Mouse (Mus musculus) cerebellum, adult 9-10 months (tissue): Measurements from ENCODE around the gene Spag17.
A peak's percentile ranks its signal among the peaks of the same experiment; 100 is the strongest.
"Not testable (repeated sequence)": the region's sequence is repeated elsewhere in the genome, so short reads cannot be mapped to it uniquely, and the experiment has no call there.

Source experiments
- DNase-seq: peaks from one replicate; pipeline ENCODE4 v3.0.0; 2022

Gene Spag17

DNA sequence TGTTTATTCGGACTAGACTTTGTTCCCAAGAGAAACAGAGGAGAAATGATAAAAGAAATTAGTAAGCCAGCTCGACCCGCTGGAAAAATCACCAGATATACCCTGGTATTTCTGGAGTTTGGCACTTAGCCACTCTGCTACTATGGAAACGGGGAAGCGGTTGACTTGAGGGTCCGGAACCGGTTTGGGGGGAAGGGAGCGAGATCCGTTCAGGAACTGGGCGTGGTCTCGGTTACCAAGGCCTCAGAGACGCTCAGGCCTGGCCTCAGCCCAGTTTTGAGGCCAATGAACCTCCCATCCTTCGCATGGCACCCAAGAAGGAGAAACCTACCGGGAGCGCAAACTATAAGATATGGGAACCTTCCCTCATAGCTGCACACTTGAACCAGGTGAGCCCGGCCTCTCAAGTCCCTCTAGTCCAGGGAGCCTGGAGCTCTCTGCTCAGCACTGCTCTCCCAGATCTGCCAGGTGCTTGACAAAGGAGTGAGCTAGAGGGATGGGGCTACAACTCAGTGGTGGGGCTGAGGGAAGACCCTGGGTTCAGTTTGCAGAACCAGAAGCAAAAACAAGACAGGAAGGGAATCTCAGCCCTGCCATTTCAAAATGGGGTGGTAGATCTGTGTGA lies at the start of gene Spag17:
TSS of gene Spag17 (plus strand) at position 220 of the 625 bp plus-strand sequence.
- no peak for DNase-seq

GRCm38 (mm10) chr3:99842333-99842732 lies 42.9 kb upstream of the Spag17 start:
- no peak for DNase-seq

- no peak for DNase-seq
These were observed 42.4 kb upstream of the Spag17 start for GRCm38 (mm10) chr3:99842808-99843207.

GRCm38 (mm10) chr3:99843233-99843632 lies 42.0 kb upstream of the Spag17 start:
- DNase-seq = no peak

- DNase-seq = no peak
These were observed 34.3 kb upstream of the Spag17 start for GRCm38 (mm10) chr3:99850926-99851325.

DNA sequence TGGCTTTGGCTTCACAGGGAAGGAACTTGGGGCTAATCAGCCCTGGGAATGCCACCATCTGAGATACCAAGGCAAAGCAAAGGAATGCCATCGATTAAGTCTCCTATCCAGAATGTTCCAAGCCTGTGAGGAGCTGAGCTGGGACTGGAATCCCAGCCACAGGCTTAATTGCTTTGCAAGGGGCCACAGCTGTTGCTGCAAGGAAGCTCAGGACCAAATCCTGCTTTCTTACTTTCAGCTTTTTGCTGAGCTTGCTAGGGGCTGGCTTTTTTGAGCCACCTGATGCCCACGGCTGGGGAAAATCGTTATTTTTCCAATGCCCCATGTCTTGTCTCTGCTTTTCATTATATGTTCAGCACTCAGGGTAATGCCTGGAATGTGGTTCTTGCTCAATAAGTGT lies 30.6 kb upstream of the Spag17 start:
- DNase-seq = no peak

GRCm38 (mm10) chr3:99858922-99859321 lies 26.3 kb upstream of the Spag17 start:
- DNase-seq = no peak

DNA sequence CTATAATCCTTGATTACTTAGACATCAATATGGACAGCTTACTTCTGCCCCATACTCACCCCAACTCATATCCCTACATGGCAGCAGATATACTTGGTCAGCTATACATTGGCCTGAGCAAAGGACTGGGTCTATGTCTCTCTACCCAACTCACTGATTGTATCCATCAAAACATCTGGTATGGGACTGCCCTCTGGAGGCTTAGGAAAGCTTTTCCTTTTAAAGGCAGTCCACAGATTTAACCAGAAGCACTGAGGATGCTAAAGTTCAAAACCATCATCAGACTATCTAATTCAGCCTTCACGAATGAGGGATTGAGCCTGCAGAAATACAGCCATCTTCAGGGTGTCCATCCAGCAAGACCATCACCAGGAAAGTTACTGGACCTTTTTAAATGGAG lies 20.5 kb upstream of the Spag17 start:
- no peak for DNase-seq

- no peak for DNase-seq
These were observed 10.1 kb upstream of the Spag17 start for GRCm38 (mm10) chr3:99875137-99875536.

GRCm38 (mm10) chr3:99881498-99881897 lies 3.7 kb upstream of the Spag17 start:
- no peak for DNase-seq

DNA sequence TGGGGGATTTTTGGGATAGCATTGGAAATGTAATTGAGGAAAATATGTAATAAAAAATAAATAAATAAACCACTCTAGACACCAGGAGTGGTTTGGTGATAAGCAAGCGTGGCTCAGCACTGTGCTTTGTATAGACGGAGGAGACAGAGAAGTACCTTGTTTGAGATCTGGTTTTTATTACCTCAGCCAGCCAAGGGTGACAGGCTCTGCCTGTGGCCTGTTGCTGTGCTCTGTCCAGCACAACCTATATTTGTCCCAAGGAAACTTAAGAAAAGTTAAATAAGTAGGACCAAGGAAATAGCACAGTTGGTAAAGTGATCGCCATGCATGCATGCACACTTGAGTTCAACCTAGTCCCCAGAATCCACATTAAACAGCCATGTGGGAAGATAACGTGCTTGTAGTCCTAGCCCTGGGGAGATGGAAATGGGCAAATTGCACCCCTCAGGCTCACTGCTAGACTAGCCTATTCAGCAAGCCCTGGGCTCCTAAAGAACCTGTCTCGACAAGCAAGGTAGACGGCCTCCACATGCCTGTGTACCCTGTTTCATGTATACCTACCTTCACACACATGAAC lies 1.1 kb upstream of the Spag17 start:
- DNase-seq = no peak

DNA sequence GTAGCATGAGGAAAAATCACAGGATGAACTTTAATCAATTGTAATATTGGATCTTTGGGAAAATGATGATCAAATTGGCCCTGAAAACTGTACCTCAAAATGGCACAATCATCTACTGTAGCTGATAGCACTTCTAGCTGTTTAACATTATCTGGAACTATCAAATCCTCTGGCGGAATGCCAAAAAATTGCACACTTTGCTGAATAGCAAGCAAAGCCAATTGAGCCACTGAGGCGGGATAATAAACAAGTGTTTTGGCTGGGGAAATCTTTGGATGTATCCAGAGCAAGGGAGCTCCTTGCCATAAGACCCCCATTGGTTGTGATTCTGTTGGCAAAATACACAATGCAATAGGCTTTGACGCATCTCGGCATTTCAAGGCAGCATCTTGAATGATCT lies 9.5 kb downstream of the Spag17 start:
- DNase-seq = not testable (repeated sequence)

DNA sequence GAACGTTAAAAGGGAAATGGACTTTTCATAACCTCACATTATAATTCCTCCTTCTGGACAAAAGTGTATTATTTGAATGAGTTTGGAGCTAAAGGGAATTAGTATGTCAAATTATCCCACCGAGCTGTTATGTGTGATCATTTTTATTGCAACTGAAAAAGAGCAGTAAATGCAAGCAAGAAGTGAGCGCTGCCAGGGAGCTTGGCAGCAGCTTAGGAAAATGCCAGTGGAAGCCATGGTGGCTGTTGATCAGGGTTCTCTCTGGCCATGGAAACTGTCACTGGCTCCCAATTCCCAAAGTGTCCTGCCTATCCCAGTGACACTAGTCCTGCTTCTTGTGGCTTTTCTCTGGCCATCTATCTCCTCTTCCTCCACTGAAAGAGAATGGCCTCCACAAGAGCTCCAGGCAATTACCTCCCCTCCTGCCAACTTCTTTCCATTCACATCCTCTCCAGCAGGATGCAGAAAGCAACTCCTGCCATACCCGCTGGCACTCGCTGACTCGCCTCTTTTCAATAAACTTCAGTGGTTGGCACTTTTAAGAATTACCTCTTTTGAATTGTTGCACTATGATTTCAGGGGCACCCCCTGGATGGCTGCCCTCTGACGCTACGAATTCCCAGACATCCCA lies 28.7 kb downstream of the Spag17 start:
- no peak for DNase-seq

DNA sequence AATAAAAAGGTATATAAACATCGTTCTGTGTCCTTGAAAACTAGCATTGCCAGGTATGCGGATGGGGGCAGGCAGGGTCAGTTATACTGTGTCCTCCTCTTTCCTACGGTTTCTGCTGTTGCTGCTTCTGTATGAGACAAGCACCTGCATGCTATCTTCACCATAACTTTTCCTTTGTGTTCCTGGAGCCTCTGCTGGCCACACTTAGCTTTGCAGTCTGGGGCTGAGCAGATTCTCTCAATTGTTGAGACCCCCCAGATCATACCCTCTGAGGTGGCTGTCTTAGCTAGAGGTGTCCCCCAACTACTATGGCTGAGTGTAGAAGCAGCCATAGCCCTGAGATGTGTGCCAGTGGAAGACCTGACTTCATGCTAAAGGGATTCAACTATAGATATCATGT lies 37.7 kb downstream of the Spag17 start:
- no peak for DNase-seq

DNA sequence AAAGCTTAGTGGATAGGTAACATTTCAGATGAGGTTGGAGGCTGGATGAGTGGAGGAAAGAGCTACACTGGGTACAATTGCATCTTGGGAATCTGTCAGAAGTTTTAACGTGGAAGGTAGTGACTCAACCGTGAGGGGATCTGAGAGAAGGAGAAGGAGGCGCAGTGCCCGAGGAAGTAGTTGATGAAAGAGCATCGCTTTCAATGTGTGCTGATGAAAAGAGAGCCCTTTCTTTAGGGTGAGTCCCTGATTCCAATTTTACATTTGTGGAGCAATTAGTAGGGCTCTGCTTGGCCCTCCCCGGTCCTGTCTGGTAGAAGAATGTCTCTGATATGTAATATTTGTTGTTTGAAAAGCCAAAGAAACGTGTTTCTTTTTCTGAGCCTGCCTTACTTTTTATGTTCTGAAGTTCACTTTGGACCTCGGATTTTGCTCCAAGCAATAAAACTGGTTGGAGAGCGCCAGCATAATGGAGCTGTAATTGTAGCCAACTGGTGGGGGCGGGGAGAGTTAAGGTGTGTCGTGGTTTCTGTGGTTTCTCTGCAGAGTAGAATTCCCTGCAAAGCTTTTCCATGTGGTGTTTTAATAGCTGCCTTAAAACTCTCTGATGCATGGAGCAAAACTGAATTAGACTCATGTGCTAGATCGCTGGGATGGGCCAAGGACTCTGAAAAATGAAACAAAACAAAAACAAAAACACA lies 45.9 kb downstream of the Spag17 start:
- no peak for DNase-seq

- no peak for DNase-seq
These were observed 51.0 kb downstream of the Spag17 start for GRCm38 (mm10) chr3:99936159-99936558.

GRCm38 (mm10) chr3:99938611-99939286 lies 53.5 kb downstream of the Spag17 start:
- peak; percentile 59 for DNase-seq

DNA sequence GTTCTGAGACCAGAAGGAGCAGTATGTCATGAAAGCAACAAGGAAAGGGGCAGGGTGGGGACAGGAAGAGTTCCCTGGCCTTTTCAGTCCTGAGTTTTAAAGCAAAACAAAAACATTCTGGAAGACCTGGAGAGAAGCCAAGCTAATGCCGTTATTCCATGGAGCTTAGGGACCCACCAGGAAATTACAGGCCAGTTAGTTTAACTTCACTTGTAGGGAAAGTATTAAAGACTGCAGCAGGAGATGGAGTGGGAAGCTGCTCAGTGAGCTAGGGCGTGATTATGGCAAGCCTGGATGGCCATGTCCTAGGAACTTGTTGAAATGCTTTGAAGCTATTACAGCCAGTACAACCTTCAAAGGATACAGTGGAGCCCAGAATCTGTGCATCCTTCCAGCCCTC lies 60.0 kb downstream of the Spag17 start:
- no peak for DNase-seq

DNA sequence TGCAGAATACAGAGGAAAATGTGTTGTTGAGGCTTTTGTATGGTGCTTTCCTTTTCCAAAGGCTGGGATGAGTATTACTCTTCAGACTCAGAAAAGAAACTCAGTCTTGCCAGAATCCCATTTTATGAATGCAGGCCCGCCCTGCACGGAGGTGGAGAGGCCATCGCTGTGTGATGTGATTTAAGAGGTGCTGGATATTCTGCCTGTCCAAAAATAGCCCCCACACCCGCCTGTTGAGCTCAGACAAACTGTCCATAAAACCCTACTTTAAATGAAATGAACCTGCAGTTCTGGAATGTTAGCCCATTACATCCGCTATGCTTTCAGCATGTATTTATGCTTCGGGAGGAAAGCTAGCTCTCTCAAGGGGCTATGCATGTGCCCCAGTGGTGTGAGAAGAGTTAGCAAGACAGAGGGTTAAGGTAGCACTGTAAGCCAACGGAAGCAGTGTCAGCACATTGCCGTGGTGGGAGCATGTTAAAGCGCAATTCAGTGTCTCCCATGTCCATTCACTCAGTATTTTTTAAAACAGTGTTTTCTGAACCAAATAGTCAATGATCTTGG lies 68.9 kb downstream of the Spag17 start:
- no peak for DNase-seq

DNA sequence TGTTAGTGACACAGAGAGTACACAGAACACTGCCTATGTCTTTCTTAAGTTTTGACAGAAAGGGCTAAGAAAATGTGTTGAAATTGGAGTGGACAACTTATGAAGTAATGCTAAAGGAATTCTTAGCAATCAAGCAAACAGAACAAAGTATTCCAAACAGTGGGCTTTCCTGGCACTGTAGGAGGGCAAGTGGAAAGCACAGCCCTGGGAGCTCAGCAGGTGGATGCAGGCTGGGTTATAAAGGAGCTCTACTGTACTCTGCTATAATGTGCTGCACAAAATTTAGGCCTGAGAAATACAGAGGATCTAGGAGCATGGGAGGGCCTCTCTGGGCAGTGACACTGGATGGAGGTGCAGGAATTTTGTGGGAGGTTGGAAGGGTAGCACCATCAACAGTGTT lies 71.3 kb downstream of the Spag17 start:
- no peak for DNase-seq

DNA sequence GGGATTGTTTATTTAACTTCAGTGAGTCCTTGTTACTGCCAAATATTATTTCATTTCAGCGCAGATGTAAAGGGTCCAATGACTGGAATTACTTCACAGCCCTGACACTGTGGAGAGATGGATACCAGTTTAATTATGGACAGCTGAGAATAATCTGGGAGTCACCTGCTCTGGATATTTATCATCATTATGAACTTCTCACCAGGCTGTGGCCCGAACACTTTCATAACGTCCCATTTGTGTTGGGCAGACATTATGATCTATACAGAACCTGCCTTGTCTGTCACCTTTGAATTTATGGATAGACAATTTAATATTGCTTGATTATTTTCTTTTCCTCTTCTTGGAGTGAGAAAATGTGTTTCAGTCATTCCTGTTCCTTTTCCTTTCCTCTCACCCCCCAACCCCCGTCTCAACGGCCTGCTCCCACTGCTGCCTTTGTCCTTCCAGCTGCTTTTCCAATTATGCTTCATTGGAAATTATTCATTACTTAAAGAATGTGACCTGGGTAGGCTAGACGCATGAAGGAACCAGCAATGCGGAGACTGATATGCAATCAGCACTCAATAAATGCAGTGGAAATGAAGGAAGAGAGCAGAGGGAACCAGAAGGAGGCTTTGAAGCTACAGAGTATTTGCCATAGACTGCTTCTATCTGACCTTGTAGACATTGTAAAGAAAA lies 74.7 kb downstream of the Spag17 start:
- no peak for DNase-seq

GRCm38 (mm10) chr3:99964345-99964744 lies 79.1 kb downstream of the Spag17 start:
- DNase-seq = no peak
